Mouse (Mus musculus) G1E-ER4 (cell line): ENCODE results near the gene Epn2. TPM values are rescaled to one million over a fixed set of nuclear protein-coding genes. Genes with fewer than 3 reads are reported as not detected.

Source experiments
- GATA1 ChIP-seq: IDR thresholded peaks from one replicate; pipeline ENCODE4 v1.8.0; 2012; ENCODE audit warnings: low read length, inconsistent platforms
- polyA plus RNA-seq: library from polyadenylated mRNA; stranded (reverse); fragments of >175 nt; gene quantifications from 2 replicates; pipeline ENCODE4 v1.2.3, GENCODE M21; 2012

Gene Epn2
- polyA plus RNA-seq, 1 experiment = 1.2 TPM

- no peak for TF ChIP-seq GATA1
Observed at GRCm38 (mm10) chr11:61608072-61608471, 28.6 kb upstream of the Epn2 start.

DNA sequence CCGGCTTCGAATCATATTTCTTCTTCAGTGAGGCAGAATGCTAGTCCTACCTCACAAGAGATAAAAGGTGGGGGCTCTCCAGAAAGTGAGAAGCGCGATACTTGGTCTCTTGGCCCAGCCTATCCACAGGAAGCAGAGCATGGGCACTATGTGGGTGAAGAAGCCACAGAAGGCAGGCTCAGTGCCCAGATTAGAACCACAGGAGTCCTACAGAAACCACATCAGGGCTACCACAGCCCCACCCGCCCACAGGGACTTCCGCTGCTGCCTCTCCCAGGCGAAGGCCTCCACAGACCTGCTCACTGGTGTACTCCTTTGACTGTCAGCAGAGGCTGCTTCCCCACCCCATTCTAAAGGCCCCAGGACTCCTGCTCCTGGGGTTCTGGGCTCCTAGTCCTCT lies 23.2 kb upstream of the Epn2 start:
- peak; percentile 72 for TF ChIP-seq GATA1

DNA sequence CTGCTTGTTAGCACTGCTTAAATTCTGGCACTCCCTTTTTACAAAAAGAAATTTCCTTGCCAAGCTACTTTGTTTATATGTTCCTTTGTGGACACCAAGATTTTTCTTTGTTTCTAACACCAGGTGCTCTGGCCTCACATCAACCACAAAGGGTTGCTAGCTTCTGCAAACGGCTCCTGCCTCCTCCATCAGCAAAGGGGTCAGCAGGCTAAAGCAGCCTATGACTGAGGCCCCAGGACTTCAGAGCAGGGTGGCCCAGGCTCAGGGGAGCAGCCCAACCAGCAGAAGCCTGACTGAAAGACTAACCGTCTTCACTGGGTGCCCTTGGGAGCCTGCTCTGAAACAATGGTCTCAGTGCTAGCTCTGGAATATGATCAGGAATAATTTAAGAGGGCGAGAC lies 22.0 kb upstream of the Epn2 start:
- TF ChIP-seq GATA1 = no peak

DNA sequence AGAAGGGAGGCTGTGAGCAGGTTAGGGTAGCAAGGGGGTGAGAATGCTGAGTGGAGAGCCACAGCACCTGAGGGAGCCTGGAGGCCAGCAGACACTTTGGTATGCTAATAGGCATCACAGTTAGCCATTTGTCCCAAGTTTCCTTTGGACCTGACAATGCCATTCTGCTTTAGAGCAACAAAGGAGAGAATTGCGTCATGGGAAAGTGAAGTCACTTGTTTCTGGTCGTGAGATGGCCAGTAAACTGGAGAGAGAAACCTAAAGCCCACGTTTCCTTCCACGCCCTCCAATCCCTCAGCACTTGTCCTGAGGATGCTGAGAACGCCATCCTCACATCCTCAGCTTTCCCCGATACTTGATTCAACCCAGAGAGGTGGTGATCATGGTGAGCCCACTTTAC lies 18.9 kb upstream of the Epn2 start:
- no peak for TF ChIP-seq GATA1

DNA sequence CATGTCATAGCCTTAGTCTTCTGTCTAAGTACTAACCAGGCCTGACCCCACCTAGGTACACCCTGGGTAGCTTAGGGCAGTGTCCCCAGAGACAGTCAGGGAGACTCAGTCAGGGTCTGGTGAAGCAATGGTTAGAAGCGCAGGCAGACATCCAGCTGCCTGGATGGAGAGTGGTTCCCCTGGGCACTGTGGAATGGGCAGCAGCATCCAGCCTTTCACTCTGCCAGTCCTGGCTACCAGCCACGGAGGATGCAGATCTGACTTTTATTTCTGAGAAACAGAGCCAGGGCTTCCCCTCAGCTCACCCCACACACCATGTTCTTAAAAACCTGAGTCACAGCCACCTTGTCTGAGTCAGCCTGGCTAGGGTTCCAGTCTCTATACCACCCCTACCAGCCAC lies 18.0 kb upstream of the Epn2 start:
- no peak for TF ChIP-seq GATA1

GRCm38 (mm10) chr11:61593069-61593468 lies 13.6 kb upstream of the Epn2 start:
- TF ChIP-seq GATA1 = no peak

GRCm38 (mm10) chr11:61592061-61592460 lies 12.6 kb upstream of the Epn2 start:
- no peak for TF ChIP-seq GATA1

- TF ChIP-seq GATA1 = no peak
Observed at GRCm38 (mm10) chr11:61590516-61591213, 11.2 kb upstream of the Epn2 start.

GRCm38 (mm10) chr11:61585421-61585820 lies 5.9 kb upstream of the Epn2 start:
- TF ChIP-seq GATA1 = no peak

GRCm38 (mm10) chr11:61584830-61585229 lies 5.3 kb upstream of the Epn2 start:
- TF ChIP-seq GATA1 = no peak

DNA sequence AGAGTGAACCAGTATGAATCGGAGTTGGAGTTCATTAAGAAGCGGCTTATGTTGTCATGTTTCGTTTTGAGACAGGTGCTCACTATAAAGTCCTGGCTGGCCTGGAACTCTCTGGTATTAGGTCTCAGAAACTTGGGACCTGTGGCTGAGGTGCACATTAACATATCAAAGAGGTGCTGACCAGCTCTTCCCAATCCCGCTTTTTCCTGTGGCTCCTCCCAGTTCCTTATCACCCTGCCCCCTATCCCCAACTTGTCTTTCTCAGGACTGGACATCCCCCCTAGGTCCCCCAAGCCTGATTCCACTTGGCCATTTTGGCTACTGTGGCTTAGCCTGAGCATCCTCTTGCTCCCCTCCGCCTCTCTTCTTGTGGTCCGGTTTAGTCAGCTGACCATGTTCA lies 4.6 kb upstream of the Epn2 start:
- TF ChIP-seq GATA1 = no peak

DNA sequence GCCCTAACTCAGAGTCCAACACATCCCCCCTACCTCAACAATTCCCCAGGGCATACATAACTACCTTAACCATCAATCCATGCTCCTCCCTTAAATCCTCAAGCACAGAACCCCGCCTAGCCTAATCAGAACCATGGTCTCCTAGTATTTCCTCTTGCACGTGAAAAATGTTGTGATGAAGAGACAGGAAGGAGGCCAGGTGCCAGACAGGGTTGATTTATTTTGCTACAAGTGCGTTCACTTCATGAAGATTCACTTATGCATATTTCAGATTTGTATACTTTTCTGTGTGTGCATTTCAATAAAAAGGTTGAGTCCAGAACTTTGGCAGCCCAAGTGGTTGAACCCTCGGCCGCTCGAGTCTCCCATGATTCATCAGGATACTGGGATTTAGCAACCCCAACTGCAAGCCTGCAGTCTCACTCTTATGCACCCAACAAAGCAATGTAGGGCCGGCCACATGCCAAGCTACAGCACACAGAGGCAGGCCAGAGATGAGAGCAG lies 443 bp upstream of the Epn2 start:
- TF ChIP-seq GATA1 = no peak

DNA sequence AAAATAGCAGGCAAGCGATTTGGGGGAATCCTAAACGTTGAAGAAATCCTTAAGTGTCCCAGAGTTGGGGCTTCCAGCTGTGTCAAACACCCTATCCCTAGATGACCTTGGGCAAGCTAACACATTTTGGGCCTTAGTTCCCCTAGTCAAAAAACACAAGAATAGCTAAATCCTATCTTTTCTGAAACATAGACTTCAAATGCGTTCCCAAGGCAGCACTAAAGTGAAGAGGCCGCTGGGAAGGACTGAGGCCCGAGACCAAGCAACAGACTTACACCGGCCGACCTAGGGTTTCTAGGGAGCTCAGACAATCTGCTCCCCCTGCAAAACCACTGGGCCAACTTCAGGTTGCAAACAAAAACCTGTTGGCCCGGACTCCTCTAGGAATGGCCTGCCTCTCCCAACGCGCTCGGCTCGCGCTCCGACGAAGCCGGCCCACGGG lies 925 bp downstream of the Epn2 start:
- TF ChIP-seq GATA1 = no peak

- no peak for TF ChIP-seq GATA1
Observed at GRCm38 (mm10) chr11:61577991-61578390, 1.5 kb downstream of the Epn2 start.

DNA sequence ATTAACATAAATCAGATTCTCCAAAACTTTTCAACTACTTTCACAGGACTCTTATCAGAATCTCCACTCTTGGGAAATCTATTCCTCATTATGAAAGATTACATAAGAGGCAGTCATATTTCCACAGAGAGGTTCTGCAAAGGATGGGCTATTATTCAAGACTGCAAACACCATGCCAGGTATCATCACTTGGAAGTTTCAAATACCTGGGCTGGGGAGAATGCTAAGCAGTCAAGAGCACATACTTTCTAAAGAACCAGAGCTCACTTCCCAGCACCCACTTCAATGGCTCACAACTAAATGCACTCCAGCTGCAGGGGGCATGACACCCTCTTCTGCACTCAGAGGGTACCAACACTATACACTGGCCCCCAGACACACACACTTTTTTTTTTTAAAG lies 2.1 kb downstream of the Epn2 start:
- no peak for TF ChIP-seq GATA1

- TF ChIP-seq GATA1 = no peak
Observed at GRCm38 (mm10) chr11:61573266-61573665, 6.2 kb downstream of the Epn2 start.

GRCm38 (mm10) chr11:61571225-61571624 lies 8.3 kb downstream of the Epn2 start:
- TF ChIP-seq GATA1 = no peak
